Mouse (Mus musculus) CH12.LX (cell line): ENCODE results near the gene Endou.

Experiments
- CTCF ChIP-seq, 2 experiments: IDR thresholded peaks in 1 of 2; conservative IDR thresholded peaks in 1 of 2; 2 replicates each; pipeline ENCODE4 v1.5.1; 2011 to 2012; ENCODE audit warnings: low read depth in 2 of 2, low read length in 2 of 2, improper control_type of control experiment in 1 of 2, inconsistent platforms in 1 of 2, mild to moderate bottlenecking in 1 of 2, moderate library complexity in 1 of 2
- ELF1 ChIP-seq: IDR thresholded peaks from 2 replicates; pipeline ENCODE4 v1.6.1; 2014; ENCODE audit warnings: low read depth, mild to moderate bottlenecking, inconsistent platforms, low read length, improper control_type of control experiment
- EP300 ChIP-seq: IDR thresholded peaks from 2 replicates; pipeline ENCODE4 v1.6.1; 2011; ENCODE audit warnings: low read length, improper control_type of control experiment
- JUN ChIP-seq: IDR thresholded peaks from 2 replicates; pipeline ENCODE4 v1.6.1; 2011; ENCODE audit warnings: low read depth, mild to moderate bottlenecking, low read length, improper control_type of control experiment, moderate library complexity; ENCODE audit not compliant: insufficient read depth

GRCm38 (mm10) chr15:97679991-97680681 is 51.0 kb downstream of the Endou start:
- TF ChIP-seq CTCF (conservative IDR thresholded peaks at IDR 0.05 in 1 of 2, IDR thresholded peaks at IDR 0.05 in 1 of 2; ENCODE audit: low read depth in 2 of 2, low read length in 2 of 2), result no peak
- TF ChIP-seq ELF1, result no peak
- no peak for TF ChIP-seq EP300
- TF ChIP-seq JUN, result no peak
